Comparison of ENCODE assay signal across 8 mouse cellular contexts in genomic region chr4:41552529-41552928, GRCm38 (mm10). TPM values are rescaled to one million over a fixed set of nuclear protein-coding genes. Genes with fewer than 3 reads are reported as not detected.
DNase-seq lines count a peak whose midpoint lies in the region.

No protein-coding gene starts in this region.

- intact Hi-C loops in gastrocnemius, postnatal 14 days (cut with DNase I; ENCODE audit: low total_unique reads): loop anchor here (2.0 to 10.0 kb wide), 3 partner anchors 50 to 152 kb away; no protein-coding TSS in a partner anchor

- peak; percentile 82 for DNase-seq in 416B (ENCODE audit: low read depth)
- peak; percentile 48 for DNase-seq in Muller cell, postnatal 12 days (ENCODE audit: inconsistent ontology term)
- peak; percentile 70 to 79 for DNase-seq in cerebellum, postnatal 10 days
- peak; percentile 66 for DNase-seq in gastrocnemius, postnatal 14 days
- DNase-seq in kidney, postnatal 10 days: peak; percentile 87
- DNase-seq in lung, adult 18-20 months: peak; percentile 76 to 83
- peak; percentile 58 for DNase-seq in retina, adult 2 months (ENCODE audit: low read depth, low spot score)
- DNase-seq in thymus, postnatal 36 days: peak; percentile 72 to 77

RNA-seq across cellular contexts. Expression of gene Fam219a, which starts 16.8 kb away (rescaled TPM):
- 10 to 100 TPM; 16.2 to 17.1 TPM for total RNA-seq in gastrocnemius, postnatal 14 days (2021)

RNA-seq across cellular contexts. Expression of gene Dnaic1, which starts 17.0 kb away (rescaled TPM):
- under 1 TPM; 0.47 to 0.58 TPM for total RNA-seq in gastrocnemius, postnatal 14 days (2021)

RNA-seq across cellular contexts. Expression of gene 1110017D15Rik, which starts 35.4 kb away (rescaled TPM):
- total RNA-seq in gastrocnemius, postnatal 14 days (2021): under 1 TPM in 1 of 2 experiments, not detected in 1; 0.37 TPM

RNA-seq across cellular contexts. Expression of gene AI464131, which starts 49.7 kb away (rescaled TPM):
- total RNA-seq in gastrocnemius, postnatal 14 days (2021): 10 to 100 TPM; 60.1 to 60.8 TPM

Comparison
In these comparisons a context has a peak if more than half of its experiments do, and no peak if none do; other contexts are left out.
1. Peak in every context shown above with its lines: DNase-seq.